Mouse (Mus musculus): Measurements from ENCODE around the gene Lcn12.
A peak's percentile ranks its signal among the peaks of the same experiment; 100 is the strongest.

The Lcn12 gene

DNA sequence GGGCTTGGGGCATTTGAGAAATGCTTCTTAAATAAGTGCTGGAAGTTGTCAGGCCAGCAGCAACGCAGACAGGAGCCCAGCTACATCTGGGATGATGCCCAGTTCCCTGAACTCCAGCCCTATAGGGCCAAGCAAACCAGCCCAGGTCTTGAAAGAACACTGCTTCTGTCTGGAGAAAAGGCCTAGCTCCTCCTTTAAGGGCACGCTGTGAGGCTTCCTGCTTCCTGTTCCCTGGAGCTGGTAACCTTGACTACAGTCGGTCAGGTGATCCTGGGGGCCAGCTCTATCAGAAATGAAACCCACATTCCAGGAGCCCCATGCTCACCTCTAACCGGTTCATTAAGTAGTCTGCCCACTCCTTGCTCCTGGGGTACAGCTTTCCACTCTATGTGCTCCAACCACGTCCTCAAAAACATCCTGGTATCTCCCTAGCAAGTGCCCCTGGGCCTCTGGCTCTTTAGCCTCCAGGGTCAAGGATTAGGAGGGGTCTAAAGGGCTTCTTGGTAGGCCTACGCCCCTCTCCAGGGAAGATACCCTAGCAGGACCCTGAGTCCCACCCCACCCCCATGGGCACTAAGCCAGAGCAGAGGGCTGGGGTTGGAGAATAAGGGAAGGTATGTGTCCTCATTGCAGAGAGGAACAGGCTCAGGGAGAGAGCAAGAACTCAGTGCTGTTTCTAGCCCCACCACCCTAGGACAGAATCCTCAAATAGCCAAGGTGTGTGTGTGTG lies 4.3 kb upstream of the Lcn12 start:
- DNase-seq (ENCODE audit: low spot score in 2 of 2), result no peak

DNA sequence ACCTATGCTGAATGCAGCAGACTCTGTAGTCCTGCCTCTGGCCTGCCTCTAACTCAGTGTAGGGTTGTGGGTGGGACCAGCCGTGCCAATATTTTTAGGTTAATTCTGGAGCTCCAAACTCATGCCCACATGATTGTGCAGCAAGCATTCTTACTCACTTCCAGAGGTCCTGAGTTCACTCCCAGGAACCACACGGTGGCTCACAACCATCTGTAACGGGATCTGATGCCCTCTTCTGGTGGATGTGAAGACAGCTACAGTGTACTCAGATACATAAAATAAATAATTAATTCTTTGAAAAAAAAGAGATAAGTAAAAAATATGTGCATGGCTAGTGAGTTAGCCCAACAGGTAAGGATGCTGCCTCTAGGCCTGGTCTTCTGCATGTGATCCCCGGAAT lies 2.8 kb upstream of the Lcn12 start:
- DNase-seq (ENCODE audit: low spot score in 2 of 2), result no peak

DNA sequence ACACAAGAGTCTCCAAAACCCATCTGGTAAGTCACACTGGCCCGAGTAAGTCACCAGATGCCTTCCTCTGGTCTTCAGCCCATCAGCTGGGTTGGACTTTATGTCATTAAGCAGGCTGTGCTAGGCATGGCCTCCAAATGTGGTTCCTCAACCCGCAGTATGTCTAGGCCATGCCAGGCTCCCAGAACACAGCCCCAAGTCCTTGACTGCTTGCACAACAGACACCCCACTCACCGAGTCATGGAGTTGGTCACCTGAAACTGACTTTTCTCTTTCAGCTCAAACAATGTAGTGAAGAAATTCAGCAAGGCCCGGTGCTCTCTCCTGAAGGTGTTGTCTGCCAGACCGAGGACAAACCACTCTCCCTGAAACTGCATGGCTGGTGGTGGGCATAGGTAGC lies 723 bp downstream of the Lcn12 start:
- no peak for DNase-seq (ENCODE audit: low spot score in 2 of 2)

DNA sequence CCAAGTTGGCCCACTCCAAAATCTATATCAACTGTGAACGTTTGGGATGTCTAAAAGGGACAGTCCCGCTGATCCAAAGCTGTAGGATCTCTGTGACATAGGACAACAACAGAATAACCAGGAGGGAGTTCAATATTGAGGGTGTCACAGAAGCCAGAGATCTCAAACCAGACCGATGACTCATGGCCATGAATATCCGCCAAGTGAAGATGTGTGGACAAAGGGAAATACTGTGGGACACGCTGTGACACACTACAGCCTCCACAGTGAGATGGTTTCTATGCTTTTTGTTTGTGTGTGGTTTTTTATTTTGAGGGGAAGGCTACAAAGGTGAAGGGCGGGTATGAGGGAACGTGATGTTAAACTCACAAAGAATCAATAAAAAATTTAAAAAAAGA lies 5.0 kb downstream of the Lcn12 start:
- no peak for DNase-seq (ENCODE audit: low spot score in 2 of 2)

DNA sequence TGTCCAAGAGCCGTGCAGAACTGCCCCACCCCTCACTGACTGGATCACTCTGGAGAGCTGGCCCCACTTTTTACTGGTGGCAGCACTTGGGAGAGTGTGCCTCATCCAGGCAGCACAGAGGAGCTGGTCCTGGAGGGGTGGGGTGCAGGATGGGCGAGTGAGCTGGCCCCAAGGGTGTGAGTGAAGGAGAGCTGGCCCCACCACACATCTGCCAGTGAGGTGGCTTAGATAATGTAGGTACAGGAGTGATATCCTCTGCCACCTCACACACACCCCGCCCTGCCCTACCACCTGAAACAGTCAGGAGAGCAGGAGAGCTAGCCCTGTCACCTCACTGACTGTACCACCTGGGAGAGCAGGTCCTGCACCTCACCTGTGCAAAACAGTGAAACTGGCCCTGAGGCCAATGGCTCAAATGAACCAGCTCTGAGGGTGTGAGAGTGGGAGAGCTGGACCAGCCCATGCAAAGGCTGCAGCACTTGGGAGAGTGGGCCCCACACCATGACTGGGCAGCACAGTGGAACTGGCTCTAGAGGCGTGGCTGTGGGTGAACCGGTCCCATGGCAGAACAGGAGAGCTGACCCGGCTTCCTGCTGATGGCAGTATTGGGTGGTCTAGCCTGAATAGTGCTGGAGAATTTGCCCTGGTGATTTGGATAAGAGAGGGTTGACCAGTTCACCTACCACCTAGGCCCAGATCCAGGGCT lies 5.6 kb downstream of the Lcn12 start:
- no peak for DNase-seq (ENCODE audit: low spot score in 2 of 2)

DNA sequence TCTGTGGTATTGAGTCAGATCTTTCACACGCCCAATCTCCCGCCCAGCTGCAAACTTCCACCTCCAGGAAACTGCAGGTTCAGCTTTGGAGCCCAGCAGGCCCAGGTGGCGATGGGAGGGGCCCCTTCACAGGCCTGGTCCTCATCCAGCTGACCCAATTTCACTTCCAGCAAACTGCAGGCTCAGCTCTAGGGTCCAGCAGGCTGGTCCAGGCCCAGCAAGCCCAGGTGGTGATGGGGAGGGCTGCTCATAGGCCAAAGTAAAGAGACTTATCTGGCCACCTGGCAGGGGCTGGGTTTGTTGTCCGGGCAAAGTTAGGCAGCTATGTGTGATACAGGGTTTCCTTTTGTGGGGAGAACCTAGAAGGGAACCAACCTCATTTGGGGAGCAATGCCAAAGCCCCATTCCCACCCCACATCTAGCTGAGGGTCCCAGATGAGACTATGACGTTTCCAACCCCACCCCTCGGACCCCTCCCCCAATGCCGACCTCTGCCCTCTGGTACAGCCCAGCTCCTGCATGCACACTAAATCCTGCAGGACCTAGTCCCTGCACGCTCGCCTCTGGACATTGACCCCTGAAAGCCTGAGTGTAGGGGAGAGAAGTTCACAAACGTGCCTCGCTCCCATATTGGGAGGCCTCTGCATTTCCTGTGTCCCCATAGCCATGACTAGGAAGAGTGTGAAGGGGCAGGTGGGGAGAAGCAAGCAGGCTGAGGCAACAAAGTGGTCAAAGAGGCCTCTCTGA lies 8.6 kb downstream of the Lcn12 start:
- DNase-seq (ENCODE audit: low spot score in 2 of 2), result no peak

DNA sequence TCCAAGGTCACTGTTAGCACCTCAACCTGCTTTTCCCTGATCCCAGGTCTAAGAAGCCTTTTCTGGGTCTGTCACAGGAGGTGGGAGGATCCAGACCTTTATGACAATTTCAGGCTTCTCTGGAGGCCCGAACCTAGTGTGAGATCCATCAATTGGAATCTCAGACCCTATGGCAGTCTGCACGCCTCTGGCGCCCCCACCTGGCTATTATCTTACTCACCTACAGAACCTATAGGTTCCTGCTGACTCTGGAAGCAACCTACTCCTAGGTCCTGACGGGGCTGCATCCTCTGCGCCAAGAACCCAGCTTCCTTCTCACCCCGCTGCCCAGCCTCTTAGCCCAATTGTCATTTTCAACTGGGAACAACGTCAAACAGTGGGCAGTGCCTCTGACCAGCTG lies 10.7 kb downstream of the Lcn12 start:
- peak; percentile 40 to 65 for DNase-seq (ENCODE audit: low spot score in 2 of 2)

DNA sequence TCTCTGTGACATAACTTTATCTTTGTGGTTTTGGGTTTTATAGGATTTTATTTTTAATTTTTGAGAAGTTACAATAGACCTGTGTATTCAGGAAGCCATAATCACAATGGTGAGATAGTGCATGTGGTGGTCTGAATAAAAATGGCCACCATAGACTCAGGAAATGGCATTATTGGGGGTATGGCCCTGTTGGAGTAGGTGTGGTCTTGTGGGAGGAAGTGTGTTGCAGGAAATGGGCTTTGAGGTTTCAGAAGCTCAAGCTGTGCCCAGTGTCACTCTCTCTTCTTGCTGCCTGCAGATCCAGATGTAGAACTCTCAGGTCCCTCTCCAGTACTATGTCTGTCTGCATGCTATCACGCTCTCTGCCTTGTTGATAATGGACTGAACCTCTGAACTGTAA lies 13.2 kb downstream of the Lcn12 start:
- no peak for DNase-seq (ENCODE audit: low spot score in 2 of 2)

DNA sequence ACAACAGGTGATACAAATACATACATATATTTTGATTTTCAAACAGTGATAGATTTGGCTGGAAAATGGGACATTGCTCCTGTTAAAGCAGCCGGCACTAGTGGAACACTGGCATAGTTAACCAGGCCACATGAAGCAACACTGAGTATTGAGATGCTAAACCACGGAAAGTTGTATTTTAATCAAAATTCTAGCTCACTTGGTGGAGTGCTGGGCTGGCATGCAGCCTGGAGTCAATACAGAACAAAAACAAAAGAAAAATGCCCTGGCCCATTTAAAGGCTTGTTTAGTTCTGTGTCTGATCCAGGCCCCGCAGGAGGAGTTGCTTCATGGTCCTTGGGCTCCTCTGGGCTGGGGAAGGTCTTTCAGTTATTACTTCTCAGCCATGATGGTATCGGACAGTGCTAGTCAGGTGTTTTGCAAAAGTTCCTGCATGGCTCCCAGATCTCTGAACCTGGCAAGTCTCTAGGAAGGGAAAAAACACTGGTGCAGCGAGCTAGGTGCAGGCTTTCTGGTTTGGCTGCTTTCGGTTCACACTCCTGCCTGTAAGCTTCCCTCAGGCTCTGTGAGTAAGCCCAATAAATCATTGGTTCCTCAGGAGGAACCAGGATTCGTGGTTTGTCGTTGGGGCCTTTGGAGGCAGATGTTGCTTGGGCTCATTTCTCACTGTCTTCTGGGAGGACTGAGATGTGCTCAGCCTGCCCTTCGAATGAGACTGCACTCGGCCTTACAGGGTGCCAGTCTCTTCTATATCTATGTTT lies 14.0 kb downstream of the Lcn12 start:
- DNase-seq (ENCODE audit: low spot score in 2 of 2), result no peak

DNA sequence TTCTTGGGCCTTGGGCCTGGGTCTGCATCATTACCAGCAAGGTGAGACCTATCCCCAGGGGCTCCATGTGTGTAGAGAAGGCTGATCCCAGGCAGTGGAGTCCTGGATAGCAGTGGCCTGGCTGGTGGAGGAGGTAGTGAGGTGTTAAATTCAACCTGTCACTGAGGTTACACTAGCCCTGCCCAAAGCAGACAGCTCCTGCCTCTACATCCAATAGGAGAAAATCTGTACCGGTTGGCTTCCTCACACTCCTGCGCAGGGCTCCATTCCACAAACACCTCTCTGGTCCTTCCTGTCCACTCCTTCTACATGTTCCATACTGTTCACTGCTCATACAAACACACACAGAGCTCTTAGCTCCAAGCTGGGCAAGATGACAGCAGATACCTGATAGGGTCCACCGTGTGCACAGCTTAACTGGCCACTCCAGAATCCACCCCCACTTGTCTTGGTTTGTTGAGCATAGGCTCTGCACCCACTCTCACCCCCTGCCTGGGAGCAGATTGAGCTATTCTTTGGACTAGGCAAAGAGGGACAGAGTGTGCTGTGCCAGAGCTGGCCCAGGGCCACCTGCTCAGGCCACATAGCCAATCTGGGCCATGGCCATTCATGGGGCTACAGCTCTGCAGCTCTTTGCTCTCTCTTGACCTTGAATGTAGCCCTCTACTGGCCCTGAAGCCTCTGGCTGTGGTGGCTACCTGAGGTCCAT lies 15.6 kb downstream of the Lcn12 start:
- DNase-seq (ENCODE audit: low spot score in 2 of 2), result no peak

DNA sequence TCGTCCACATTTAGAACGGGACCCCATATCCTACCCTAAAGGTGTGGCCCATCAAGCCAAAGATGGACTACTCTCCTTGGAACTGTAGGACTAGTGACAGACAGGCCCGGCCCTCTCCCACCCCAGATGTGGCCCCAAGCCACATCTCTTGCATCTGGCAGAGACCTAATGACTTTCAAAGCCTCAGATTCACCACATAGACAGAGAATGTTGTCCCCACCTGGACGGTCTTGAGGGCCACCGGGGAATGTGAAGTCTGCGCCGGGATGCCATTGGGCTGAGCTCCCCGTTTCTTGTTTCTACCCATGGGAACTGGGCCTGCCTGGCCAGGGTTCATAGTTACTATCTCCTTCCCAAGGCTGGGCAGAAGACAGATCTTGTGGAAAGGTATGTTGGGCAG lies 16.2 kb downstream of the Lcn12 start:
- DNase-seq (ENCODE audit: low spot score in 2 of 2), result no peak

DNA sequence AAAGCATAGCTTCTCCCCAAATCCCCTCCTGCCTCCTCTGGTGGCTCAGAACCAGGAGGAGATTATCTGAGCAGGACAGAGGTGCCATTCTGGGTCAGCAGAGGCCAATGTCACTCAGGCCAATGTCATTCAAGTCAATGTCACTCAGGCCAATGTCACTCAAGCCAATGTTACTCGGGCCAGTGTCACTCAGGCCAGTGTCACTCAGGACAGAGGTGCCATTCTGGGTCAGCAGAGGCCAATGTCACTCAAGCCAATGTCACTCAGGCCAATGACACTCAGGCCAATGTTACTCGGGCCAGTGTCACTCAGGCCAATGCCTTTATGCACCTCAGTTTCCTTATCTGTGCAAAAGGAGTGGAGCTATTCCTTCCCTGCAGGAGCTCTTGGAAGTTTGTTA lies 21.2 kb downstream of the Lcn12 start:
- no peak for DNase-seq (ENCODE audit: low spot score in 2 of 2)

DNA sequence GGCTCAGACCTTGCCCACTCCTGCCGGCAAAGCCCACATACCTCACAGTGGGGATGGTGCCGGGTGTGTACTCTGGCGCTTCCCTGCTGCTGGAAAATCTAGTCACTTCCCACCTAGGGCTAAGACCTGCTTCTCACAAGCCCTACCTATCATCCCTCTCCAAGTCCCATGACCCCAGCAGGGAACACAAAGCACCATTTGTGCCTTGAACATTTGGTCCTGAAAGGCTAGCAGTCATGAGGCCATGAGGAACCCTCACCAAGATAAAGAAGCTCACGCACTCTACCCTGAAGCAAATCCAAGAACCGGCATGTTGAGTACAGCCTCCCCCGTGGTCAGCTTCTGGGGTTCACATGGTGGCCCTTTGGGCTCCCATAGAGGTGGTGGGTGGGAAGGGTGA lies 23.7 kb downstream of the Lcn12 start, which contains the start of gene Ptgds:
TSS of gene Ptgds (minus strand) at position 78 of the 400 bp plus-strand sequence.
- DNase-seq (ENCODE audit: low spot score in 2 of 2), result no peak

DNA sequence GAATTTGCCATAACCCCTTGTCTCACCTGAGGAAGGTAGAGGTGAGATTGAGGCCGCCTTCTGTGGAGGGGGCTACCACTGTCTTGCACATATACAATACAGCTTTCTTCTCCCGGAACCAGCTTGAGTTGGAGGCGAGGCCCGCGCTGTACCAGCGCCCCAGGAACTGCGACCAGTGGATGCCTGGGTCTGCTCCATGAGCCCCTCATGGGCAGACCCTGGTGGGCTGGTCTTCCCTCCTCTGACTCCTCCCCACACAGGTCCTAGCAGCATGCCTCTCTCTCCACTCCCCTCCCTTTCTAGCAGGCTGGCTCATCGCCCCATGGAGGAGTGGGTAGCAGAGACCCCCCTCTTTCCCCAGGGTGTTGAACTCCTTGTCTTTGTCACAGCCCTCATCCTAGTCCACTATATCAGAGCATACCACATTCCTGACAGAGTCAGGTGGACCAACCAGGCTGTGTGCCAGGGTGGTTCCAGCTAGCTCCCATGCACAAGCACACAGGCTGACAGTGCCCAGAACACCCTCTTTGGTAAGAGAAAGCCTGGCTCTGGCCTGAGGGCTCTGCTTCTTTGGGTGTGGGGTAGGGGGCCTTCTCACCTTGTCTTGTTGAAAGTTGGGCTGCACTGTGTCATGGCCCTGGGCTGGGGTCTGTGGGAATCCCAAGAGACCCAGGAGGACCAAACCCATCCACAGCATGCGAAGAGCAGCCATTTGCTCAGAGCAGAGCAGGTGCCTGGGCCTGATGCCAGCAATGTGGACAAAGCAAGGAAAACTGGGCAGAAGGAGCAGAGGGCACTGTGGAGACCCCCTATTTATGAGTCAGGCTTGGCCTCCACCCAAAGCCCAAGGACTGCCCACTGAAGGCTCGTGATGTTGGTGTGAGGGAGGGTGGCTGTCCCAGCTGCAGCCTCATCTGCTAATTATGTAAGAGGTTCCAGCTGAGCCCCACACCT lies 24.5 kb downstream of the Lcn12 start:
- DNase-seq (ENCODE audit: low spot score in 2 of 2), result no peak

DNA sequence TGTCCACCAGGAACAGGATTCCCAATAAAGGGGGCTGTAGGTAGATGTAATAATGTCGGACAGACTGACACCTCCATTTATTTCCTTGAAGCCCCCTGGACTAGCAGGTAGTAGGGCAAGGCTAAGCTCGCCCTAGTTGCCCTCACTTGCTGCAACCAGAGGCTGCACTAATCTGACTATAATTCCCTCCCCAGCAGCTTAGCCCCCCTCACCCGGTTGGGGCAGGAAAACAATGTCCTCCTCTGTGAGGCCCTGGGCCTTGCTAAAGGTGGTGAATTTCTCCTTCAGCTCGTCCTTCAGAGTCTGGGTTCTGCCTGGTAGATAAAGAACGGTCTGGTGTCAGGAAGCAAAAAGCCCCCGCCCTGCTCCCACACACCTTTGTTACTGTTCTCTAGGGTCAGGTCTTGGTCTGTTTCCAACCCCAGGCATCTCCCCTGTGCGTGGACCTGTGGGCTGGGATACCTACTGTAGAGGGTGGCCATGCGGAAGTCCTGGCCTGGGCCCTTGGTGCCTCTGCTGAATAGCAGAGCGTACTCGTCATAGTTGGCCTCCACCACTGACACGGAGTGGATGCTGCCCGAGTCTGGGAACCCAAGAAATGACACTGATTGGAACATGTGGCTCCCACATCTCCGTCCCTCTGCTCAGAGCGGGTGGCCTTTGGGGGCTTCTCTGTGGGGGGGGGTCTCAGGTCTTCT lies 26.0 kb downstream of the Lcn12 start:
- no peak for DNase-seq (ENCODE audit: low spot score in 2 of 2)

DNA sequence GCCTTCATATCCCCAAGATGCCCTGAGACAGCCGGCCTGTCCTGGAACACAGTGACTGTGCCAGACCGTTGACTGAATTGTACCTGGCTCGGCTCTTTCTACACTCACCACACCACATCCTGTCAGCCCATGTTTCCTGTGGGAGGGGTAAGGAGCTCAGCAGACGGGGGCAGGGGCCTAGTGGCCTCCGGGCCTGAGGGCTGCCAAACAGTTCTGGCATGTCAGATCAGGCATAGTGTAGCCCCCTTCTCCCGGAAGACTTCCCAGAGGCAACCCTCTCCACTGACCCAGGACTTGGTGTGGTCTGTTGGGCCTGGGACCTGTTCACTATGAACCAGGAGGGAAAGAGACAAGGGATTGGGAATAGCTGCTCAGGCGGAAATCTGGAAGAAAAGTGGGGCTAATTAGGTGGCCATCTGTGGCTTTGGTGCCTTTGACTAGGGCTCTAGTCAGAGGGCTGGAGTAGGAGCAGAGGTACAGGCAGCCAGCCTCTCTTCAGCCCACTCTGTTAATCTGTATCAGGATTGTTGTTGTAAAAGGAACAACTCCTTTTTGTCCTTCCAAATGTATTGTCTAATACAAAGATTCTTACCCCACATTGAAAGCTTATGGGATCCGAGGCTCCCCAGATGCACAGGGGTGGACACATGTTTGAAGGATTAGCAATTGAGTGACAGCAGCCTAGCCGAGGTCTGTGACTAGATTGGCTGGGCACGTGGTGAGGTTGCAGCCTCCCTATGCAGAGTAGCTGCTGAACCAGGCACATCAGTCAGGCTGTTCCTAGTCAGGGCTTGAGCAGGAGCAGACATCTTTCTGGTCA lies 27.7 kb downstream of the Lcn12 start:
- peak; percentile 78 to 80 for DNase-seq (ENCODE audit: low spot score in 2 of 2)

DNA sequence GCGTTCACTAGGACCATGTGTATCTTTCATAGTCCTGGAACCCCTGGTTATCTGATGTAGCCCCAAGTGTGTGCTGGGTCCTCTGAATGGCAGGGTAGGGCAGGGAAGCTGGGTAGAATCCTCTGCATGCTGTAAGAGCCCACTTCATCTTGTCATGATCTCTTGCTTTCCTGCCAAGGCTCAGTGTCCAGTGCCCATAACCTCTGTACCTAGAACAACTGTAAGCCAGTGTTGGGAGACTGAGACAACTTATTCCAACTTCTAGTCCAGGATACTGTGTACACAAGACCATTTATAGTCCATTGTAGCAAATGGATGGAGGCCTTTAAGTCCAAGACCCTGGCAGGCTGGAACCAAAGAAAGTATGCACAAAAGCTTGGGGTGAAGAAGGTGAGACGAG lies 28.5 kb downstream of the Lcn12 start:
- no peak for DNase-seq (ENCODE audit: low spot score in 2 of 2)

DNA sequence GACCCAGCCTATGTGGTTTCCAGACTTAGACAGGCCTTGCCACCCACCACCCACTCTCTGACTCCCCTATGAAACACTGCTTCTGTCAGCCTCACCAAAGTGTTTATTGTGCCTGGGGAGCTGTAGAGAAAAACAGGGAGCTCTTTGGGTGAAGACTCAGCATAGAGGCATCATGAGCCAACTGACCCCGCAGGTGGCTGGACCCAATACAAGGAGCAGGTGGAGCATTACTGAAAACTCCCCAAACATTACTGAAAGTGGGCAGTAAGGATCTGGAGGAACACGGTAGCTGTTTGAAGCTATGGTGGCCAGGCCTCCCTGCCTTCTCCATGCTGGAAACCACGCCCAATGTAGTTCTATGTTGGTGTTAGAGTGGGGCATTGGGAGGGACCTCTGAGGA lies 30.1 kb downstream of the Lcn12 start:
- no peak for DNase-seq (ENCODE audit: low spot score in 2 of 2)

DNA sequence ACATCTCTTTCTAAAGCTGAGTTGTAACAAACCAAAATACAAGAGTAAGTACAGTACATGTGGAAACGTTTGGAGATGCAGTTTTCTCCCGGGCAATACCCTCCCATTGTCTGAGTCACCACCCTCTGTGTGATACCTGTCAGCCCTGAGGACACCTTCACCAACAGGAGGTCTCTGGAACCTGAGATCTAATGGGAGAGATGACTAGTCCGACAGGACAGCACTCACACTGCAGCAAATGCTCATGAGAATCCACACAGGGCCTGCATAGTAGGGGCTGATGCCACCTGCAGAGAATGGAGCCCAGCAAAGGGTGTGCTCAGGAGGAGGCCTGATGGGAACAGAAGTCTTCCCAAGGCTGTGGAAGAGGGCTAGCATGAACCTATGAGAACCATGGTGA lies 32.3 kb downstream of the Lcn12 start:
- DNase-seq (ENCODE audit: low spot score in 2 of 2), result no peak

Measured in natural killer cell, adult 2 months (primary cell).